Mouse (Mus musculus) hindbrain, postnatal 0 days (tissue): Measurements from ENCODE around the gene Galnt17. TPM values are rescaled to one million over a fixed set of nuclear protein-coding genes. Genes with fewer than 3 reads are reported as not detected.
A peak's percentile ranks its signal among the peaks of the same experiment; 100 is the strongest.

Source experiments
- ATAC-seq: fragments of 200-750 bp; cut with Nextera tagmentation; 2 replicates; pipeline ENCODE4 v1.8.0; 2017; ENCODE audit warnings: mild to moderate bottlenecking, moderate TSS enrichment, moderate library complexity
- DNase-seq: peaks from one replicate; pipeline ENCODE4 v3.0.0-alpha.2; 2015; ENCODE audit warnings: low spot score
- H3K27ac ChIP-seq: fragments of 300-500 bp; sonication (generic); 2 replicates; pipeline ENCODE4 v1.5.1; 2014; ENCODE audit warnings: mild to moderate bottlenecking
- H3K27me3 ChIP-seq: fragments of 300-500 bp; sonication (generic); 2 replicates; pipeline ENCODE4 v1.6.1; 2014; ENCODE audit warnings: low read length, mixed read lengths; ENCODE audit not compliant: insufficient read depth
- H3K36me3 ChIP-seq: fragments of 300-500 bp; sonication (generic); 2 replicates; pipeline ENCODE4 v1.6.1; 2014; ENCODE audit warnings: low read length, mixed read lengths; ENCODE audit not compliant: insufficient read depth
- H3K4me1 ChIP-seq: fragments of 300-500 bp; sonication (generic); 2 replicates; pipeline ENCODE4 v1.6.1; 2014; ENCODE audit warnings: antibody characterized with exemption, low read length, mixed read lengths; ENCODE audit not compliant: insufficient read depth
- H3K4me2 ChIP-seq: fragments of 300-500 bp; sonication (generic); 2 replicates; pipeline ENCODE4 v1.6.1; 2014; ENCODE audit warnings: low read depth, mild to moderate bottlenecking, low read length, moderate library complexity, mixed read lengths
- H3K4me3 ChIP-seq: fragments of 300-500 bp; sonication (generic); 2 replicates; pipeline ENCODE4 v1.5.1; 2014; ENCODE audit warnings: low read length
- H3K9ac ChIP-seq: fragments of 300-500 bp; sonication (generic); replicated peaks from 2 replicates; pipeline ENCODE4 v1.6.1; 2014; ENCODE audit warnings: mild to moderate bottlenecking, low read length, moderate library complexity, mixed read lengths
- H3K9me3 ChIP-seq: fragments of 300-500 bp; sonication (generic); 2 replicates; pipeline ENCODE4 v1.6.1; 2016; ENCODE audit warnings: low read length, mixed read lengths
- CTCF ChIP-seq: IDR thresholded peaks from 2 replicates; pipeline ENCODE4 v1.5.1; 2016; ENCODE audit warnings: antibody characterized with exemption, control low read depth, low read depth
- WGBS: fragments of 180-500 bp; shearing (Covaris S2); extraction: QIAGEN DNeasy Blood & Tissue Kit; methylation state at CpG from one replicate; pipeline ENCODE4 v1.1.7; 2014; 5-methylcytosine and 5-hydroxymethylcytosine counted together
- polyA plus RNA-seq: library from polyadenylated mRNA; unstranded; fragments of >200 nt; fragmentation: Nextera tagmentation; extraction: Ambion mirVana; gene quantifications from 2 replicates; pipeline ENCODE4 v1.2.1, GENCODE M21; 2015
- total RNA-seq: library from RNA; depleted of rRNA; stranded (reverse); fragments of >200 nt; gene quantifications from 2 replicates; pipeline ENCODE4 v1.2.3, GENCODE M21; 2014

The Galnt17 gene
- total and polyA plus RNA-seq, 2 experiments from 2014 or later = 6.2 to 24.2 TPM

DNA sequence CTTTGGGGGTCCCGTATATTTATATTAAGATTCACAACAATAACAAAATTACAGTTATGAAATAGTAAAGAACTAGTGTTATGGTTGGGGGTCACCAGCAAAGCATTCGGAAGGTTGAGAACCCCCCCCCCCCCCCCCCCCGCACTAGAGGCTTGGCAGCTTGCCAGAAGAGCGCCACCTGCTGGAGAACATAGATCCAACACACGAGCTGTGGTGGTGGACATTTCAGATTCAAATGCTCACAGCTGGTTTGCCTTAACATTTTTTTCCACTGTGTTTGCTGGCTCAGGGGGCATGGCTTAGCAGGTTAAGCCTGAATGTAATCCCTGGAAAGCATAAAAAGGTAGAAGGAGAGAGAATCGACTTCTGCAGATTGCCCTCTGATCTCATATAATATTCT, 448.6 kb downstream of the Galnt17 start:
- H3K9ac ChIP-seq = no peak overlapping the region
- no peaks in the 10 kb centered on the region for H3K27me3 ChIP-seq
- H3K9me3 ChIP-seq = no peaks in the 10 kb centered on the region
- no peaks in the 10 kb centered on the region for H3K4me1 ChIP-seq
- peak; percentile 30 for DNase-seq
- no peak overlapping the region for H3K4me3 ChIP-seq
- H3K27ac ChIP-seq = no peak overlapping the region
- no peaks in the 10 kb centered on the region for H3K36me3 ChIP-seq
- ATAC-seq = no peak
- TF ChIP-seq CTCF = peak; percentile 61
- WGBS = 41% methylated on average over 6 of the region's 6 CpGs
- no peak overlapping the region for H3K4me2 ChIP-seq

DNA sequence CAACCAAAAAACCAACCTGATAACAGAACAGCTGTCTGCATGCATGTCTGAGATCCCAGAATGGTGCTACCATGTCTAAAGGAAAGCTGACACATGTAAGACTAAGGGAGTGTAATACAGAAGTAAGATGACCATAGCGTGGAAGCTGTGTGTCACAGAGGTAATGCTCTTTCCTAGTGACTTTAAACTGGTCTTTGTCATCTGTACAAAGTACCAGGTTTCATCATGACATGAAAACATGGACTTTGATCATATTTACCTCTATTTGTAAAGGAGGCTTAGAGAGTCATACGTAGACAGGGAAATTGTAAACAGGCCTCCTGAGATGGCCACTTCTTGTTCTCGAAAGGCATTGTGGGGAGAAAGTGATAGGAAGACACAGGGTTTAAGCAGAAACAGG, 449.6 kb downstream of the Galnt17 start:
- H3K4me2 ChIP-seq = no peak overlapping the region
- H3K9me3 ChIP-seq = no peaks in the 10 kb centered on the region
- no peak overlapping the region for H3K4me3 ChIP-seq
- H3K27me3 ChIP-seq = no peaks in the 10 kb centered on the region
- 85% methylated on average over 3 of the region's 3 CpGs for WGBS
- no peak for DNase-seq
- ATAC-seq = no peak
- H3K9ac ChIP-seq = no peak overlapping the region
- H3K27ac ChIP-seq = no peak overlapping the region
- no peaks in the 10 kb centered on the region for H3K4me1 ChIP-seq
- TF ChIP-seq CTCF = no peak
- no peaks in the 10 kb centered on the region for H3K36me3 ChIP-seq

DNA sequence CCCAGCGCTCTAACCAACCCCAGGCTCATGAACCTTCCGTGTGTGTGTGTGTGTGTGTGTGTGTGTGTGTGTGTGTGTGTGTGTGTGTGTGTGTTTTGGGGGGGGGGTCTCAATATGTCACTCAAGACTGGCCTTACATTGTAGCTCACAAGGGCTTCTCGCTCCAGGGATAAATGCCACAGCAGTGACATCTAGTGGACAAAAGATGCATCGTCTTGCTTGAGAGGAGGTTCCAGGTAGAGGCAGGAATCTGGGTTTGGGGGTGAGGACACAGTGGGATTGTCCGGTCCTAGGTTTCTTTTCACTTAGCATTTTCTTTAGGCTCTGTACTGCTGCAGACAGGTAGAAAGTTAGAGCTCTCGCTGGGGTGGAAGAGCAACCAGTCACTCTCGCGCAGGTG, 450.1 kb downstream of the Galnt17 start:
- Histone ChIP-seq H3K4me2 (no peak overlapping the region), H3K9me3 (no peaks in the 10 kb centered on the region), H3K27ac (no peak overlapping the region), H3K4me1 (no peaks in the 10 kb centered on the region), H3K27me3 (no peaks in the 10 kb centered on the region), H3K4me3 (no peak overlapping the region), H3K9ac (no peak overlapping the region), H3K36me3 (no peaks in the 10 kb centered on the region)
- TF ChIP-seq CTCF = peak; percentile 92
- ATAC-seq = peak; percentile 39; the same call in 1 of the 2 replicates
- WGBS = 28% methylated on average over 8 of the region's 8 CpGs
- DNase-seq = peak; percentile 84

DNA sequence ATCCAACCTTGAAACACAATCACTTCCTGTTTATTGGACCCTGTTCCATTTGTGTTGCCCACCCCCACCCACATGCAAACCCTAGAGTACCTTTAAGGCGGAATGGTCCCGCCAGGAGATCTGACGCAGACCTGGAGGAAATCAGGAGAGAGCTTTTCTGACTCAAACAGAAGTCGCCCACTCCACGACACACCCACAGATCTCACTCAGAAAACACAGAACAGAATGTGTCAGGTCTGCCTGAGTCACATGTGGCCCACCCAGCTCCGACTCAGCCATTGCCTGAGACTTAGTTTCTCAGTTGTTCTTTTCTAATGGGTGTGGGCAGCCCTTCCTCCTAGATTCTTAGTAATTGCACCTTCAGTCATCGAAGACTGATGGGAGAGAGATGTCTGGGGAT, 453.9 kb downstream of the Galnt17 start:
- no peak overlapping the region for H3K4me2 ChIP-seq
- no peak for TF ChIP-seq CTCF
- no peaks in the 10 kb centered on the region for H3K4me1 ChIP-seq
- H3K9ac ChIP-seq = no peak overlapping the region
- no peaks in the 10 kb centered on the region for H3K36me3 ChIP-seq
- no peaks in the 10 kb centered on the region for H3K9me3 ChIP-seq
- no peak overlapping the region for H3K27ac ChIP-seq
- no peaks in the 10 kb centered on the region for H3K27me3 ChIP-seq
- no peak for DNase-seq
- H3K4me3 ChIP-seq = no peak overlapping the region
- WGBS = 85% methylated on average over 7 of the region's 7 CpGs
- no peak for ATAC-seq

DNA sequence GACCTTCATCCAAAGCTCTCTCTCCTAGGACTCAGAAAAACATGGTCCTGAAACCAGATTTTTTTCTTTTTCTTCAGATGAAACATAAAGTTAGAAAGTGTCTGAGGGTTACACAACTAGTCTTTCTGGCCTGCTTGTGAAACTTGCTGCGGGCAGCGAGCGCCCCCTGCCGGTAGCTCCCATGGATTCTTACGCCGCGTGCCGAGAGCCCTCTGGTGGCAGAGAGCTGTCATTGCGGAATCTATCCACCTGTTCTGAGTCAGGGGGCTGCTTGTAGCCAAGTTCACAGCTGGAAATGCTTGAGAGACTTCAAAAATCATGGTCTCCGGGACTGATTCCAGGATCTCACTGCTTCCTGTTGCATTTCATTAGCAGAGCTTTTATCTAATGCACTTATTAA, 454.9 kb downstream of the Galnt17 start:
- H3K9me3 ChIP-seq = no peaks in the 10 kb centered on the region
- H3K36me3 ChIP-seq = no peaks in the 10 kb centered on the region
- no peak overlapping the region for H3K9ac ChIP-seq
- DNase-seq (peak; percentile 94), ATAC-seq (0 out of 2 replicates have a peak, but pooled peaks have one; percentile 19)
- WGBS = under 1% methylated on average over 10 of the region's 10 CpGs
- H3K4me3 ChIP-seq = no peak overlapping the region
- no peaks in the 10 kb centered on the region for H3K27me3 ChIP-seq
- H3K4me1 ChIP-seq = no peaks in the 10 kb centered on the region
- no peak overlapping the region for H3K4me2 ChIP-seq
- TF ChIP-seq CTCF = peak; percentile 100
- no peak overlapping the region for H3K27ac ChIP-seq

DNA sequence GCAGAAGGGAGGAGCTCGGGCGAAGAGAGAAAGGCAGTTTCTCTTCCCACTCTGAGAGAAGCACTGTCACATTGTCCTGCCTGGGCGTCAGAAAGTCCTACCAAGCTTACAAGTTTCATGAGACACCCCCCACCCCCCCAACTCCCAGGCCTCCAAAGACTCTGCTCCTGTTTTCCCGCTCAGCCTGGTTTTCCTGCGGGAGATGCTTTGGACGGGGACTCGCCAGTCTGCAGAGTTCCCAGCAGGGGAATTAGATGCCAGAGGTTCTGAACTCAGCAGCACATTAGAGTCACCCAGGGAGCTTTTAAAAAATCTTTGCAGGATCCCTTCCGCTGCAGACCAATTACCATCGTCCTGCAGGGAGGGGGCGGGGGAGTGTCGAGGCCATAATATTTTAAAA, 456.1 kb downstream of the Galnt17 start:
- Histone ChIP-seq H3K27me3 (no peaks in the 10 kb centered on the region), H3K4me1 (no peaks in the 10 kb centered on the region), H3K9me3 (no peaks in the 10 kb centered on the region), H3K9ac (no peak overlapping the region), H3K4me3 (no peak overlapping the region), H3K36me3 (no peaks in the 10 kb centered on the region), H3K27ac (no peak overlapping the region), H3K4me2 (peak overlapping the region; percentile 26; the same call in 1 of the 2 replicates)
- no peak for TF ChIP-seq CTCF
- no peak for ATAC-seq
- DNase-seq = no peak
- WGBS = 7% methylated on average over 11 of the region's 11 CpGs

DNA sequence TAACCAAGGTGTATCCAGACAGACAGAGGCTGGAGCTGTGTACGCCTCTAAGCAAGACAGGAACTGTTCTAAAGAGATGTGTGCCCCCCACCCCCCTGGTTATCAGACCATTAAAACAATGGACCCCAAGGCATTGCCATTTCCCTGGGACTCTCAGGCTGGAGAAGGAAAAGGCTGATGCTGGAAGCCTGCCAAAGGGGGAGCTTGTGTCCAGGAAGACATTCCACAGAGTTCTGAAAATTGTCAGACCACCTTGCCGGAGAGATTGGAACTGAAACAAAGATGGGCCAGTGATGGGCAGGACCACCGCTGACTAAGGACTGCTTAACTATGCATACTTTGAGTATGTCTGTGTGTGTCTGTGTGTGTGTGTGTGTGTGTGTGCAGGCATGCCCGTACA, 458.7 kb downstream of the Galnt17 start:
- 49% methylated on average over 4 of the region's 4 CpGs for WGBS
- H3K27ac ChIP-seq = no peak overlapping the region
- no peak overlapping the region for H3K9ac ChIP-seq
- no peak overlapping the region for H3K4me3 ChIP-seq
- TF ChIP-seq CTCF = no peak
- no peaks in the 10 kb centered on the region for H3K27me3 ChIP-seq
- H3K4me1 ChIP-seq = no peaks in the 10 kb centered on the region
- DNase-seq (peak; percentile 20), ATAC-seq (no peak)
- H3K36me3 ChIP-seq = no peaks in the 10 kb centered on the region
- H3K4me2 ChIP-seq = no peak overlapping the region
- no peaks in the 10 kb centered on the region for H3K9me3 ChIP-seq
